Mouse (Mus musculus): Measurements from ENCODE around the gene Znrf3. TPM values are rescaled to one million over a fixed set of nuclear protein-coding genes. Genes with fewer than 3 reads are reported as not detected.
A peak's percentile ranks its signal among the peaks of the same experiment; 100 is the strongest.

Znrf3 gene
- total RNA-seq, 2 experiments from 2014 or later: 20.2 to 24.1 TPM

DNA sequence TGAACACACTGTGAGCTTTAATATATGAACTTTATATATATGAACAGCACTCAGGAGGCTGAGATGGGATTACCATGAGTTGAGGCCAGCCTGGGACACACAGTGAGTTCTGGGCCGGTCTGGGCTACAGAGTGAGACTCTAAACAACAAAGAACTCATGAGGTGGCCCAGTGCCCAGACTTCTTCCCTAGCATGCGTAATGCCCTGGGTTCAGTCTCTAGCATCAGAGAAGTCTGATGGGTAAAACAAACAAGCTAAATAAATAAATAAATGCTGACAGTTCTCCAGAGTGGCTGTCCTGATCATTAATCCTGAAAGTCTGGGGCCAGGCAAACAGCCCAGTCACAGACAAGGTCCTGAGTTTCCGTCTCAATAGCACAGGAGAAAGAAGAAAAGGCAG is 25.4 kb upstream of the Znrf3 start:
- Histone ChIP-seq H3K4me3 (no peak overlapping the region), H3K27ac (no peak overlapping the region)
- DNase-seq (ENCODE audit: low spot score in 2 of 2): no peak
- TF ChIP-seq CTCF (conservative IDR thresholded peaks at IDR 0.05): no peak

DNA sequence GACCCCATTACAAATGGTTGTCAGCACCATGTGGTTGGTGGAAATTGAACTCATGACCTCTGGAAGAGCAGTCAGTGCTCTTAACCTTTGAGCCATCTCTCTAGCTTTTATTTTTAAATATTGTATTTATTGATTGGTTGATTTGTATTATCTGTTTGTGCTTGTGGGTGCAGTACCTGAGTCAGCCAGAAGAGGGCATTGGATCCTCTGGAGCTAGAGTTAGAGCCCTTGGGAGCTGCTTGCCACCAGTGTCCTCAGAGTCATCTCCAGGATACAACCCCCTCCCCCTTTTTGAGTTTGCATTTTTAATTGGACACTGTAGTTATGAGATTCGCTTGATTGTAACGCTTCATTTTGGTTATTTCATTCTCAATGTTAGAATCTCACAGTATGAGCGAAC is 24.4 kb upstream of the Znrf3 start:
- peak; percentile 8 to 29 for DNase-seq (ENCODE audit: low spot score in 2 of 2)

DNA sequence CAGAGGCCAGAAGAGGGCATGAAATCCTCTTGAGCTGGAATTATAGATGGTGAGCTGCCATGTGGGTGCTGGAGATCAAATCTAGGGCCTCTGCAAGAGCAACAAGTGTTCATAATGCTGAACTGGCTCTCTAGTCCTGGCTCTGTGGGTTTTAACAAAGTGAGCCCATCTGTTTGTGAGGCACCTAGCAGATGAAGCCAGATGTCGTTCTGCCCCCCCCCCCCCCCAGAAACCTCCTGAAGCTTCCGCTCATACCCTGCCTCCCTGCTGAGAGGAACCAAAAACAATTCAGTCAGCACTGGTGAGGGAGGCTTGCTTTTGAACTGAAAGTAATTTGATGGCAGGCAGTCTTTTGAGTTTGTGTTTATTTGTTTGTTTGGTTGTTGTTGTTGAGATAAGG is 23.8 kb upstream of the Znrf3 start:
- no peak for DNase-seq (ENCODE audit: low spot score in 2 of 2)
- Histone ChIP-seq H3K4me3 (no peak overlapping the region), H3K27ac (no peak overlapping the region)
- no peak for TF ChIP-seq CTCF (conservative IDR thresholded peaks at IDR 0.05)

More for the DNA sequence above, 24.4 kb upstream of the Znrf3 start:
- Histone ChIP-seq H3K27ac (no peak overlapping the region), H3K4me3 (no peak overlapping the region)
- TF ChIP-seq CTCF (conservative IDR thresholded peaks at IDR 0.05): peak; percentile 83

DNA sequence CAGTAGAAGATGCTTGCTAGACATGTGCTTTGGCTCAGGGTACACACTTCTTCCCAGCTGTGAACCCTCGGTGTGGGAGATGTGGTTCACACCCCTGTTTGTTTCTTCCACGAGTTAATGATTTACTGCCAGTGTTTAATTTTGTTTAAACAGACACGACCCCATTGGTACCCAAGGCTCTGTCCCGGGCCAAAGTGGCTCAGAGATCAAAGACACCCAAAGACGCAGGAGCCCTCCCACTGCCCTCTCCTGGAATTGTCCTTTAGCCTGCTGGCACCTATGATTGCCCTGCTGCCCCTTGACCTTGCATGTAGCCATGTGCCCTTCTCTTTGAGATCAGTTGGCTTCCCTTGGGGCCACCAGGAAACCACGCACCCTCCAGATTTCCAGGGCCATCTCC is 7.3 kb upstream of the Znrf3 start:
- no peak for DNase-seq (ENCODE audit: low spot score in 2 of 2)
- Histone ChIP-seq H3K27ac (no peak overlapping the region), H3K4me3 (no peak overlapping the region)
- TF ChIP-seq CTCF (conservative IDR thresholded peaks at IDR 0.05): no peak

GRCm38 (mm10) chr11:5451341-5451740 is 6.7 kb upstream of the Znrf3 start:
- Histone ChIP-seq H3K4me3 (no peak overlapping the region), H3K27ac (no peak overlapping the region)
- DNase-seq (ENCODE audit: low spot score in 2 of 2): no peak
- TF ChIP-seq CTCF (conservative IDR thresholded peaks at IDR 0.05): peak; percentile 63

DNA sequence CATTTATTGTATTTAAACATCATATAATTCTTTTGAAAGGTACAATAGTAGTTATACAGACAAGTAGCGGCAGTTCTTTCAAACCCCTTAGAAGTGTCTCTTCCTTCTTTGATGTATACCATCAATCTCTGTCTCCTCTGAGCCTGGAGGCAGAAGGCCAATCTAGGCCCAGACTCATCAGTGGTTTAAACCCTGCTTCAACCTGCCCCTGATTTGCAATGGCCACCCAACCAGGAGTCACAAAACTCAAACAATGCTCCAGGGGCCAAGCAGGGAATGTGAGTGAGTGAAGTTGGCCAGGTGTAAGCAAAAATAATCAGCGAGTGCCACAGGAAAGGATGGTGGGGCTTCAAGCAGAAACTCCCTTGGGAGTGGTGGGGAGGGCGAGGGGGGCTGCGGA is 6.1 kb upstream of the Znrf3 start:
- Histone ChIP-seq H3K4me3 (no peak overlapping the region), H3K27ac (no peak overlapping the region)
- no peak for TF ChIP-seq CTCF (conservative IDR thresholded peaks at IDR 0.05)
- no peak for DNase-seq (ENCODE audit: low spot score in 2 of 2)

GRCm38 (mm10) chr11:5445452-5445953 is 856 bp upstream of the Znrf3 start:
- H3K4me3 ChIP-seq: peak overlapping the region; percentile 78
- no peak for DNase-seq (ENCODE audit: low spot score in 2 of 2)
- no peak for TF ChIP-seq CTCF (conservative IDR thresholded peaks at IDR 0.05)
- peak overlapping the region; percentile 69; the same call in 1 of the 2 replicates for H3K27ac ChIP-seq

DNA sequence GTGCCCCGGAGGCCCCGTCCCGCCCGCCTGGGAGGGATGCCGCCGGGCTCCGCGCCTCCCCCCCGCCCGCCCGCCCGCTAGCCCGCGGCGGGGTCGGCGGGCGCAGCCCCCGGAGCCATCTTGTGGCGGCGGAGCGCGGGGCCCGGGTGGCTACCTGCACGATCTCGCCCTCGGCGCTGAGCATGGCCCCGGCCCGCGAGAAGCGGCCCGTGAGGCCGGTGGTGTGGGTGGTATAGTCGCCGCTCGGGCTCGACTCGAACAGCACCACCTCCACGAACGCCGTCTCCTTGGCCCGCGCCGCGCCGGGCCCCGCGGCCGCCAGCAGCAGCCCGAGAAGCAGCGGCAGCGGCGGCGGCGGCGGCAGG is 431 bp downstream of the Znrf3 start:
- no peak for TF ChIP-seq CTCF (conservative IDR thresholded peaks at IDR 0.05)
- H3K4me3 ChIP-seq: peak overlapping the region; percentile 78
- peak overlapping the region; percentile 81; the same call in 1 of the 2 replicates for H3K27ac ChIP-seq
- DNase-seq (ENCODE audit: low spot score in 2 of 2): peak in 1 of 2 experiments; percentile 24

DNA sequence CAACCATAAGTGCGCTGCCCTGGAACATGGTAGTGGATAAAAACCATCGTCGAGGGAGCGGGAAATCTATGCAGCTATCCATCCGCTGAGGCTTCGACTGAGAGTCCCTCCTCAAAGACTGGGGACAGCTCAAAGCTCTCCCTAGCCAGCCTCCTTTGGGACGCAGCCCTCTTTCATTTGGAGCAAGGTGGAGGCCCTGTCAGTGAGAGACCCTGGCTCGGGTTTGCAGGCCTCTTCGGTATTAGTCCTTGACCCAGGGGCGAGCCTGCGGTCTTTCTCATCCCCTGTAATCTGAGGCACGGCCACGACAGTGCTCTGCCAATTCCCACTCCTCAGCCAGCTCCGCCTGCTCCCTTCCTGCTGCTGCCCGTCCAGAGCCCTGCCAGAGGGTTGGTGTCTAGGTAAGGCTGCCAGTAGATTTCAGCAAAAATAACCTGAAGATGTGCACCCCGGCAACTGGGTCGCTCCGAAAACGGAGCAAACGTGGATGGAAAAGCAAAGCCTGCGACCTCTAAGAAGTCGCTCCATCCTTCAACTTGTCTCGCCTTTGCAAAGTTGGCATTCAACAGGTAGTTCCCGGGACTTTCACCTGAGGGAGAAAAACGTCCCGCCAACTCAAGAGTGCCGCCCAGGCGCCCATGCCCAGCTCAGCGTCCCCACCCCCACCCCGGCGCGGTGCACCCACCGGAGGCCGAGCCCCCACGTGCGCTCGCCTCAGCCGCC is 975 bp downstream of the Znrf3 start:
- peak overlapping the region; percentile 81 for H3K27ac ChIP-seq
- no peak for TF ChIP-seq CTCF (conservative IDR thresholded peaks at IDR 0.05)

GRCm38 (mm10) chr11:5442590-5443021 is 2.0 kb downstream of the Znrf3 start:
- Histone ChIP-seq H3K27ac (peak overlapping the region; percentile 81), H3K4me3 (peak overlapping the region; percentile 78)
- no peak for DNase-seq (ENCODE audit: low spot score in 2 of 2)
- no peak for TF ChIP-seq CTCF (conservative IDR thresholded peaks at IDR 0.05)

More for the DNA sequence above, 975 bp downstream of the Znrf3 start:
- H3K4me3 ChIP-seq: peak overlapping the region; percentile 78
- no peak for DNase-seq (ENCODE audit: low spot score in 2 of 2)

DNA sequence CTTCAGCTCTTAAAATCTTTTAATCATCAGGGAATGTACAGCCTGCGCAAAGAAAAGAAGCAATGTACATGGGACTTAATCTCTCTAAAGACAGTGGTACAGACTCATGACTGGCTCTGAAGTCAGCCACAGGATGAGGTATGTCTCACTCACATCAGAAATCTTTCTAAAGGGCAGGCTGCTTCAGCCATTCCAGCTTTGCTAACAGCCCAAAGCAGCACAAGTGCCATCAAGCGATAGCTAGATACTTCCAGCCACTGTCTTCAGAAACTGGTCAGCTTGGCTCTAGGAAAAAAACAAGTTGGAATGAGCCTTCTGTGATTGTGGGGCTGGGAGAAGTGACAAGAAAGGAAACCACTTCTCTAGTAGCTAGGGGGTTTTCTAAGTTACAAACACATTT is 7.0 kb downstream of the Znrf3 start:
- TF ChIP-seq CTCF (conservative IDR thresholded peaks at IDR 0.05): no peak

DNA sequence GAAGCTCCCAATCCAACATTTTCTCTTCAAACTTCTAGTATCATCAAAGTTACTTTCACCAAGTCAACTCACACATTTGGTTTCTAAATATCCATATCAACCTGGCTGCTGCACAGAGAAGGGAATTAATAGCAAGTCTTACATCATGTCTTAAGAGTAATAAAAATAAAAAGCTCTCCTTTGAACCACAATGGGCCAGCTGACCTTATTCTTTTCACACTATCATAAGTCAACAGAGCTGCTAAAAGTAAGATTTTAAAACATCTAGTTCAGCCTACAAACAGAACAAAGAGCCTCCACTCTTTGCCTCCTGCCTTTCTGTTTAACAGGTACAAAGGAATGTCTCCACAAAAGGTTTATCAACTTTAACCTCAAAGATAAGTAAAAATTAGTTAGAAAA is 7.7 kb downstream of the Znrf3 start:
- Histone ChIP-seq H3K4me3 (no peak overlapping the region), H3K27ac (0 out of 2 replicates have a peak overlapping the region, but pooled peaks have one; percentile 51)
- DNase-seq (ENCODE audit: low spot score in 2 of 2): no peak
- no peak for TF ChIP-seq CTCF (conservative IDR thresholded peaks at IDR 0.05)

More for the DNA sequence above, 7.0 kb downstream of the Znrf3 start:
- Histone ChIP-seq H3K4me3 (no peak overlapping the region), H3K27ac (peak overlapping the region; percentile 51; the same call in 1 of the 2 replicates)
- no peak for DNase-seq (ENCODE audit: low spot score in 2 of 2)

DNA sequence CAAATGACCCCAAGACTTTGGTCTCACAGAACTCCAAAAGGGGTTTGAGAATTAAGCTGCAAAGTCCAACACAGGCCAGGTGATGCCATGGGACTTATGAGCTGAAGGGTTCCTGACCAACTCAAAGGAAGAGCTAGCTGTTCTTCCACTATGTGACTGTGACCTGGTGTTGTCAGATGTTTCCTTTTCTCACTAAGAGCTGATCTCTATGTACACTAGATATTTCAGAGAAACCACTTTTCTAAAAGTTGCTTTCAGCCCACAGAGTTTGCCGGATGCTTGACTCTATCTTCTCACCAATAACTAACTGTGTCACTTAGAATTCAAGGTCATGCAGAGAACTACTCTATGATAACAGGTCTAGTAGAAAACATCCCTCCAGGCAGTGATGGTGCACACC is 9.2 kb downstream of the Znrf3 start:
- Histone ChIP-seq H3K27ac (no peak overlapping the region), H3K4me3 (no peak overlapping the region)
- TF ChIP-seq CTCF (conservative IDR thresholded peaks at IDR 0.05): no peak
- no peak for DNase-seq (ENCODE audit: low spot score in 2 of 2)

DNA sequence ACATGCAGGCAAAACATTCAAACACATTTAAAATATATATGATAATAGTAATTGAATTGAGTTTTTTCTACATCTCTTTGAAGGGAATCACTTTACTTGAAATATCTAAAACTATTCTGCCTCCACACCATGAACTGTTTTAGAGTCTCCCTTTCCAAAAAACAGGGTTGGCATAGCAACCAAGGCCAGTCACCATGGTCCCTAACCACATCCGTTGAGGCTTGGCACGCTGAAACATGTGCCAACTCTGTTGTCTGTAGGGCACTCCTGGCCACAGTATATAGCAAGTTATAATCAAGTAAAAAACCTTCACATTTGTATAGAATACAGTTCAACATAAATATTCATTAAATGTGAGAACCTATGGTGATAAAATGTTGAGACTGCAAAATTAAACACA is 12.3 kb downstream of the Znrf3 start:
- DNase-seq (ENCODE audit: low spot score in 2 of 2): no peak
- peak overlapping the region; percentile 24 for H3K27ac ChIP-seq
- TF ChIP-seq CTCF (conservative IDR thresholded peaks at IDR 0.05): no peak
- no peak overlapping the region for H3K4me3 ChIP-seq
